Mouse (Mus musculus) mesoderm, embryonic 11.5 days (tissue): ENCODE data around the gene Gm813.
"Not testable (repeated sequence)": the region's sequence is repeated elsewhere in the genome, so short reads cannot be mapped to it uniquely, and the experiment has no call there.

Source experiments
- DNase-seq: peaks from one replicate; pipeline ENCODE4 v3.0.0-alpha.2; 2012; ENCODE audit warnings: low read depth, low spot score

Gm813 gene

GRCm38 (mm10) chr16:58616878-58617277 lies at the start of gene Gm813:
TSS of gene Gm813 (minus strand) at chr16:58616978.
- no peak for DNase-seq

- DNase-seq = not testable (repeated sequence)
Measured at GRCm38 (mm10) chr16:58665137-58665536, 48.4 kb upstream of the Gm813 start.

- no peak for DNase-seq
Measured at GRCm38 (mm10) chr16:58663816-58664215, 47.0 kb upstream of the Gm813 start.

- DNase-seq = peak; percentile 13
Measured at GRCm38 (mm10) chr16:58663021-58663420, 46.2 kb upstream of the Gm813 start.

GRCm38 (mm10) chr16:58662287-58662791 lies 45.6 kb upstream of the Gm813 start:
- DNase-seq = no peak

- no peak for DNase-seq
Measured at GRCm38 (mm10) chr16:58661826-58662225, 45.0 kb upstream of the Gm813 start.

- DNase-seq = no peak
Measured at GRCm38 (mm10) chr16:58658668-58659067, 41.9 kb upstream of the Gm813 start.

GRCm38 (mm10) chr16:58656526-58656925 lies 39.7 kb upstream of the Gm813 start:
- no peak for DNase-seq

- DNase-seq = no peak
Measured at GRCm38 (mm10) chr16:58655751-58656150, 39.0 kb upstream of the Gm813 start.

- DNase-seq = no peak
Measured at GRCm38 (mm10) chr16:58649979-58650378, 33.2 kb upstream of the Gm813 start.

- no peak for DNase-seq
Measured at GRCm38 (mm10) chr16:58638689-58639175, 22.0 kb upstream of the Gm813 start, which contains the start of gene E330017A01Rik. TSS of gene E330017A01Rik (minus strand) at chr16:58638739.

- DNase-seq = no peak
Measured at GRCm38 (mm10) chr16:58638016-58638415, 21.2 kb upstream of the Gm813 start.

GRCm38 (mm10) chr16:58637448-58637847 lies 20.7 kb upstream of the Gm813 start:
- no peak for DNase-seq

GRCm38 (mm10) chr16:58635866-58636265 lies 19.1 kb upstream of the Gm813 start:
- no peak for DNase-seq

- no peak for DNase-seq
Measured at GRCm38 (mm10) chr16:58629736-58630135, 13.0 kb upstream of the Gm813 start.

GRCm38 (mm10) chr16:58628968-58629367 lies 12.2 kb upstream of the Gm813 start:
- no peak for DNase-seq

GRCm38 (mm10) chr16:58628336-58628680 lies 11.5 kb upstream of the Gm813 start:
- DNase-seq = no peak

GRCm38 (mm10) chr16:58627597-58628335 lies 11.0 kb upstream of the Gm813 start:
- no peak for DNase-seq

- DNase-seq = peak; percentile 8
Measured at GRCm38 (mm10) chr16:58623944-58624343, 7.2 kb upstream of the Gm813 start.

GRCm38 (mm10) chr16:58623114-58623513 lies 6.3 kb upstream of the Gm813 start:
- DNase-seq = no peak

GRCm38 (mm10) chr16:58622377-58622776 lies 5.6 kb upstream of the Gm813 start:
- no peak for DNase-seq

GRCm38 (mm10) chr16:58617346-58617745 lies 568 bp upstream of the Gm813 start:
- DNase-seq = no peak

- no peak for DNase-seq
Measured at GRCm38 (mm10) chr16:58612969-58613368, 3.8 kb downstream of the Gm813 start.
